Mouse (Mus musculus) C2C12 (cell line): ENCODE results near the gene 1700025C18Rik.

Experiments used
- CEBPB ChIP-seq: IDR thresholded peaks from one replicate; pipeline ENCODE4 v1.6.1; 2011; ENCODE audit warnings: low read depth, mild to moderate bottlenecking, control low read depth, moderate library complexity
- CTCF ChIP-seq: IDR thresholded peaks from one replicate; pipeline ENCODE4 v1.5.1; 2011; ENCODE audit not compliant: control insufficient read depth, insufficient read depth, insufficient read length
- MYOD1 ChIP-seq: IDR thresholded peaks from one replicate; pipeline ENCODE4 v1.6.1; 2011; ENCODE audit warnings: low read depth; ENCODE audit not compliant: control insufficient read depth, insufficient read length
- USF1 ChIP-seq: IDR thresholded peaks from one replicate; pipeline ENCODE4 v1.6.1; 2011; ENCODE audit warnings: low read depth, mild to moderate bottlenecking, control low read depth, moderate library complexity

DNA sequence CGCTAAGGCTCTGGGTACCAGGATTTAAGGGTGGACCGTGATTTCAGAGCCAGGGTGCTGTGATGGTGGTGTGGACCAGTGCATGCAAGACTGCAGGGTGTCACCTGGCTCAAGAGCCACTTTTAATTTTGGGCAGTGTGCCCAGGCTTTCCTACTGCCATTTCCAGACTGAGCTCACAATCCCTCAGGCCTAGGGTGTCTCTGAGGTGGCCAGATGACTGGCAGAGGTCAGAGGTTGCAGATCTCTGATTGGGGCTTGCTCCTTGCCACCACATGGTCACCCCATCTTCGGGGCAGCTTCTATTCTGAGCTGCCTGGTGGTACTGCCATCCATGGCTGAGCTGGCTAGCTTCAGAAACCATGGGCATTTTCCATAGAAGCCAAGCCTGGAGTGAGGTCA is 8.3 kb upstream of the 1700025C18Rik start:
- TF ChIP-seq CTCF (no peak), MYOD1 (no peak), CEBPB (no peak), USF1 (no peak)
